Mouse (Mus musculus): ENCODE measurements around the gene Adamts2. TPM values are rescaled to one million over a fixed set of nuclear protein-coding genes. Genes with fewer than 3 reads are reported as not detected.
A peak's percentile ranks its signal among the peaks of the same experiment; 100 is the strongest.

The Adamts2 gene
- total and polyA plus RNA-seq, 2 experiments from 2014 or later: 8.7 to 19.4 TPM

GRCm38 (mm10) chr11:50726035-50726434 is 124.2 kb downstream of the Adamts2 start:
- no peak overlapping the region for H3K4me2 ChIP-seq (ENCODE audit: low read depth, low read length)
- H3K27ac ChIP-seq (ENCODE audit: low read depth): no peak overlapping the region
- no peak for ATAC-seq (ENCODE audit: insufficient read depth, low read depth)
- no peaks in the 10 kb centered on the region for H3K4me1 ChIP-seq (ENCODE audit: control insufficient read depth, insufficient read depth)
- no peaks in the 10 kb centered on the region for H3K27me3 ChIP-seq (ENCODE audit: control insufficient read depth, insufficient read depth, low read length)
- H3K4me3 ChIP-seq (ENCODE audit: low read depth, low read length): no peak overlapping the region
- no peak overlapping the region for H3K9ac ChIP-seq (replicated peaks; ENCODE audit: low read depth, low read length)
- no peaks in the 10 kb centered on the region for H3K9me3 ChIP-seq (replicated peaks; ENCODE audit: control insufficient read depth, low read length)
- TF ChIP-seq CTCF (IDR thresholded peaks at IDR 0.05; ENCODE audit: low read depth) (no peak), EP300 (IDR thresholded peaks at IDR 0.05; ENCODE audit: low read depth) (no peak)
- H3K36me3 ChIP-seq (replicated peaks; ENCODE audit: control insufficient read depth, insufficient read depth, low read length): no peaks in the 10 kb centered on the region
- WGBS: 72% methylated on average over 5 of the region's 5 CpGs
- no peak for DNase-seq (ENCODE audit: low spot score)

- DNase-seq (ENCODE audit: low spot score) (no peak), ATAC-seq (ENCODE audit: insufficient read depth, low read depth) (no peak)
- no peaks in the 10 kb centered on the region for H3K27me3 ChIP-seq (ENCODE audit: control insufficient read depth, insufficient read depth, low read length)
- H3K4me3 ChIP-seq (ENCODE audit: low read depth, low read length): no peak overlapping the region
- 3% methylated on average over 3 of the region's 3 CpGs for WGBS
- no peak for TF ChIP-seq EP300 (IDR thresholded peaks at IDR 0.05; ENCODE audit: low read depth)
- no peak for TF ChIP-seq CTCF (IDR thresholded peaks at IDR 0.05; ENCODE audit: low read depth)
- no peak overlapping the region for H3K9ac ChIP-seq (replicated peaks; ENCODE audit: low read depth, low read length)
- H3K36me3 ChIP-seq (replicated peaks; ENCODE audit: control insufficient read depth, insufficient read depth, low read length): no peaks in the 10 kb centered on the region
- H3K4me1 ChIP-seq (ENCODE audit: control insufficient read depth, insufficient read depth): 0 out of 2 replicates have a peak, but pooled peaks cover 3% of the 10 kb centered on the region
- H3K9me3 ChIP-seq (replicated peaks; ENCODE audit: control insufficient read depth, low read length): no peaks in the 10 kb centered on the region
- H3K4me2 ChIP-seq (ENCODE audit: low read depth, low read length): no peak overlapping the region
- H3K27ac ChIP-seq (ENCODE audit: low read depth): no peak overlapping the region
Observed at GRCm38 (mm10) chr11:50733146-50733545, 131.3 kb downstream of the Adamts2 start.

GRCm38 (mm10) chr11:50734129-50734528 is 132.2 kb downstream of the Adamts2 start:
- no peak for DNase-seq (ENCODE audit: low spot score)
- Histone ChIP-seq H3K4me1 (ENCODE audit: control insufficient read depth, insufficient read depth) (peaks cover 3% of the 10 kb centered on the region), H3K36me3 (replicated peaks; ENCODE audit: control insufficient read depth, insufficient read depth, low read length) (no peaks in the 10 kb centered on the region), H3K4me3 (ENCODE audit: low read depth, low read length) (no peak overlapping the region), H3K27ac (ENCODE audit: low read depth) (no peak overlapping the region), H3K9ac (replicated peaks; ENCODE audit: low read depth, low read length) (no peak overlapping the region), H3K27me3 (ENCODE audit: control insufficient read depth, insufficient read depth, low read length) (no peaks in the 10 kb centered on the region), H3K4me2 (ENCODE audit: low read depth, low read length) (no peak overlapping the region), H3K9me3 (replicated peaks; ENCODE audit: control insufficient read depth, low read length) (no peaks in the 10 kb centered on the region)
- peak; percentile 35 for TF ChIP-seq CTCF (IDR thresholded peaks at IDR 0.05; ENCODE audit: low read depth)
- TF ChIP-seq EP300 (IDR thresholded peaks at IDR 0.05; ENCODE audit: low read depth): no peak
- no peak for ATAC-seq (ENCODE audit: insufficient read depth, low read depth)
- WGBS: 71% methylated on average over 4 of the region's 4 CpGs

- no peaks in the 10 kb centered on the region for H3K9me3 ChIP-seq (replicated peaks; ENCODE audit: control insufficient read depth, low read length)
- H3K27me3 ChIP-seq (ENCODE audit: control insufficient read depth, insufficient read depth, low read length): no peaks in the 10 kb centered on the region
- no peak overlapping the region for H3K4me2 ChIP-seq (ENCODE audit: low read depth, low read length)
- no peak overlapping the region for H3K9ac ChIP-seq (replicated peaks; ENCODE audit: low read depth, low read length)
- TF ChIP-seq CTCF (IDR thresholded peaks at IDR 0.05; ENCODE audit: low read depth) (no peak), EP300 (IDR thresholded peaks at IDR 0.05; ENCODE audit: low read depth) (no peak)
- no peaks in the 10 kb centered on the region for H3K36me3 ChIP-seq (replicated peaks; ENCODE audit: control insufficient read depth, insufficient read depth, low read length)
- H3K27ac ChIP-seq (ENCODE audit: low read depth): no peak overlapping the region
- ATAC-seq (ENCODE audit: insufficient read depth, low read depth): no peak
- DNase-seq (ENCODE audit: low spot score): no peak
- no peak overlapping the region for H3K4me3 ChIP-seq (ENCODE audit: low read depth, low read length)
- peaks cover 10% of the 10 kb centered on the region for H3K4me1 ChIP-seq (ENCODE audit: control insufficient read depth, insufficient read depth)
- WGBS: 97% methylated on average over 1 of the region's 1 CpGs
Observed at GRCm38 (mm10) chr11:50736548-50736947, 134.7 kb downstream of the Adamts2 start.

- no peak for DNase-seq (ENCODE audit: low spot score)
- no peak overlapping the region for H3K4me3 ChIP-seq (ENCODE audit: low read depth, low read length)
- 70% methylated on average over 1 of the region's 1 CpGs for WGBS
- no peak overlapping the region for H3K4me2 ChIP-seq (ENCODE audit: low read depth, low read length)
- no peaks in the 10 kb centered on the region for H3K27me3 ChIP-seq (ENCODE audit: control insufficient read depth, insufficient read depth, low read length)
- no peaks in the 10 kb centered on the region for H3K36me3 ChIP-seq (replicated peaks; ENCODE audit: control insufficient read depth, insufficient read depth, low read length)
- no peak overlapping the region for H3K27ac ChIP-seq (ENCODE audit: low read depth)
- TF ChIP-seq CTCF (IDR thresholded peaks at IDR 0.05; ENCODE audit: low read depth) (no peak), EP300 (IDR thresholded peaks at IDR 0.05; ENCODE audit: low read depth) (no peak)
- ATAC-seq (ENCODE audit: insufficient read depth, low read depth): no peak
- H3K9me3 ChIP-seq (replicated peaks; ENCODE audit: control insufficient read depth, low read length): no peaks in the 10 kb centered on the region
- H3K9ac ChIP-seq (replicated peaks; ENCODE audit: low read depth, low read length): no peak overlapping the region
- H3K4me1 ChIP-seq (ENCODE audit: control insufficient read depth, insufficient read depth): peaks cover 7% of the 10 kb centered on the region
Observed at GRCm38 (mm10) chr11:50738436-50738835, 136.6 kb downstream of the Adamts2 start.

- no peak for ATAC-seq (ENCODE audit: insufficient read depth, low read depth)
- Histone ChIP-seq H3K4me1 (ENCODE audit: control insufficient read depth, insufficient read depth) (peaks cover 7% of the 10 kb centered on the region), H3K4me3 (ENCODE audit: low read depth, low read length) (no peak overlapping the region), H3K4me2 (ENCODE audit: low read depth, low read length) (no peak overlapping the region), H3K9me3 (replicated peaks; ENCODE audit: control insufficient read depth, low read length) (no peaks in the 10 kb centered on the region), H3K27me3 (ENCODE audit: control insufficient read depth, insufficient read depth, low read length) (no peaks in the 10 kb centered on the region), H3K36me3 (replicated peaks; ENCODE audit: control insufficient read depth, insufficient read depth, low read length) (no peaks in the 10 kb centered on the region), H3K9ac (replicated peaks; ENCODE audit: low read depth, low read length) (no peak overlapping the region), H3K27ac (ENCODE audit: low read depth) (no peak overlapping the region)
- 10% methylated on average over 10 of the region's 10 CpGs for WGBS
- TF ChIP-seq CTCF (IDR thresholded peaks at IDR 0.05; ENCODE audit: low read depth) (no peak), EP300 (IDR thresholded peaks at IDR 0.05; ENCODE audit: low read depth) (no peak)
- no peak for DNase-seq (ENCODE audit: low spot score)
Observed at GRCm38 (mm10) chr11:50739453-50739852, 137.6 kb downstream of the Adamts2 start.

Measured in heart, postnatal 0 days (tissue).